Mouse (Mus musculus): ENCODE measurements around the gene Gm21425.
"Not testable (repeated sequence)": the region's sequence is repeated elsewhere in the genome, so short reads cannot be mapped to it uniquely, and the experiment has no call there.

Gene Gm21425

DNA sequence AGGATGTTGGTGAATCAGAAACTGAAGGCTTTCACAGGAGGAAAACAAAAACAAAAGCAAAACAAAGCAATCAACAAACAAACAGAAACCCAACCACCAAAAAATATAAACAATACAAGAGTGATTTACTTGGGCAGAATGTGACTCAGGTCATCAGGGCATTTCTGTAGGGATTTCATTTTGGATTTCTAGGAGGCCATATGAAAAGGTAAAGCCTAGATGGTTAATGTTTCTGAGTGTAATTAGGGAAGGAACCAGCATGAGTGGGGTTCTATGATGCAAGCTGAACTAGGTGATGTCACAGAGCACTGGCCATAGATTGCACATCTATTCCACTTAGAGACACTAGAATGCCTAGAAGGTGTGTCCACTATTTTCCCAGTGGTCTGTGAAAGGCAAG is at the start of gene Gm21425:
Gm21425 (plus strand) TSS at position 301 of the 400 bp plus-strand sequence.
- DNase-seq = not testable (repeated sequence)

- not testable (repeated sequence) for DNase-seq
These were observed 28.4 kb upstream of the Gm21425 start, which contains the start of gene Gm21891 for GRCm38 (mm10) chrY:13133392-13133791. Gene Gm21891 (minus strand): TSS chrY:13133492.

Data from thymus, postnatal 25 days (tissue).